Mouse (Mus musculus) embryonic facial prominence, embryonic 12.5 days (tissue): Measurements from ENCODE around the gene Rbbp7. TPM values are rescaled to one million over a fixed set of nuclear protein-coding genes. Genes with fewer than 3 reads are reported as not detected.
"Not testable (repeated sequence)": the region's sequence is repeated elsewhere in the genome, so short reads cannot be mapped to it uniquely, and the experiment has no call there.

Source experiments
- ATAC-seq: fragments of 200-750 bp; cut with Nextera tagmentation; 2 replicates; pipeline ENCODE4 v1.8.0; 2017; ENCODE audit not compliant: insufficient number of reproducible peaks, insufficient read depth, low FRiP score, low TSS enrichment
- H3K27ac ChIP-seq: fragments of 300-500 bp; sonication (generic); 2 replicates; pipeline ENCODE4 v1.5.1; 2016; ENCODE audit warnings: mild to moderate bottlenecking
- H3K27me3 ChIP-seq: fragments of 300-500 bp; sonication (generic); 2 replicates; pipeline ENCODE4 v1.6.1; 2016; ENCODE audit warnings: mild to moderate bottlenecking, moderate library complexity
- H3K36me3 ChIP-seq: fragments of 300-500 bp; sonication (generic); 2 replicates; pipeline ENCODE4 v1.6.1; 2016; ENCODE audit warnings: mild to moderate bottlenecking
- H3K4me1 ChIP-seq: fragments of 300-500 bp; sonication (generic); 2 replicates; pipeline ENCODE4 v1.6.1; 2016
- H3K4me2 ChIP-seq: fragments of 300-500 bp; sonication (generic); replicated peaks from 2 replicates; pipeline ENCODE4 v1.6.1; 2016; ENCODE audit warnings: mild to moderate bottlenecking, moderate library complexity
- H3K4me3 ChIP-seq: fragments of 300-500 bp; sonication (generic); 2 replicates; pipeline ENCODE4 v1.5.1; 2016; ENCODE audit warnings: mild to moderate bottlenecking
- H3K9ac ChIP-seq: fragments of 300-500 bp; sonication (generic); 2 replicates; pipeline ENCODE4 v1.6.1; 2016; ENCODE audit warnings: mild to moderate bottlenecking, moderate library complexity
- H3K9me3 ChIP-seq: fragments of 300-500 bp; sonication (generic); 2 replicates; pipeline ENCODE4 v1.6.1; 2016; ENCODE audit warnings: mild to moderate bottlenecking, moderate library complexity
- WGBS: fragments of 180-500 bp; shearing (Covaris S2); methylation state at CpG from one replicate; pipeline ENCODE4 v1.1.7; 2016; 5-methylcytosine and 5-hydroxymethylcytosine counted together
- polyA plus RNA-seq: library from polyadenylated mRNA; unstranded; fragments of >200 nt; fragmentation: Nextera tagmentation; extraction: Ambion mirVana; gene quantifications from 2 replicates; pipeline ENCODE4 v1.2.1, GENCODE M21; 2016

Rbbp7 gene
- polyA plus RNA-seq, 1 experiment from 2014 or later = 402 TPM

- Histone ChIP-seq H3K9ac (no peak overlapping the region), H3K9me3 (no peaks in the 10 kb centered on the region), H3K36me3 (no peaks in the 10 kb centered on the region), H3K4me3 (no peak overlapping the region), H3K4me1 (no peaks in the 10 kb centered on the region), H3K27me3 (no peaks in the 10 kb centered on the region), H3K27ac (no peak overlapping the region), H3K4me2 (no peak overlapping the region)
- 85% methylated on average over 4 of the region's 4 CpGs for WGBS
- ATAC-seq = no peak
These were observed 5.9 kb upstream of the Rbbp7 start for GRCm38 (mm10) chrX:162754314-162754713.

GRCm38 (mm10) chrX:162756058-162756457, 4.1 kb upstream of the Rbbp7 start:
- no peak for ATAC-seq
- Histone ChIP-seq H3K27me3 (0 out of 2 replicates have a peak, but pooled peaks cover 5% of the 10 kb centered on the region), H3K9ac (no peak overlapping the region), H3K9me3 (no peaks in the 10 kb centered on the region), H3K4me3 (no peak overlapping the region), H3K27ac (no peak overlapping the region), H3K36me3 (no peaks in the 10 kb centered on the region), H3K4me2 (no peak overlapping the region), H3K4me1 (no peaks in the 10 kb centered on the region)
- 38% methylated on average over 7 of the region's 7 CpGs for WGBS

- 0 out of 2 replicates have a peak, but pooled peaks cover 5% of the 10 kb centered on the region for H3K27me3 ChIP-seq
- H3K4me2 ChIP-seq = peak overlapping the region; percentile 35
- H3K36me3 ChIP-seq = no peaks in the 10 kb centered on the region
- H3K27ac ChIP-seq = peak overlapping the region; percentile 98
- H3K4me1 ChIP-seq = no peaks in the 10 kb centered on the region
- peak overlapping the region; percentile 19; the same call in 1 of the 2 replicates for H3K4me3 ChIP-seq
- WGBS = 27% methylated on average over 22 of the region's 32 CpGs
- H3K9ac ChIP-seq = no peak overlapping the region
- ATAC-seq = no peak
- no peaks in the 10 kb centered on the region for H3K9me3 ChIP-seq
These were observed 719 bp upstream of the Rbbp7 start for GRCm38 (mm10) chrX:162759251-162760114.

- no peaks in the 10 kb centered on the region for H3K9me3 ChIP-seq
- H3K27me3 ChIP-seq = 0 out of 2 replicates have a peak, but pooled peaks cover 5% of the 10 kb centered on the region
- H3K4me3 ChIP-seq = peak overlapping the region; percentile 61
- H3K4me1 ChIP-seq = no peaks in the 10 kb centered on the region
- peak overlapping the region; percentile 55 for H3K4me2 ChIP-seq
- peak overlapping the region; percentile 98 for H3K27ac ChIP-seq
- 13% methylated on average over 38 of the region's 50 CpGs for WGBS
- H3K36me3 ChIP-seq = no peaks in the 10 kb centered on the region
- no peak for ATAC-seq
- H3K9ac ChIP-seq = peak overlapping the region; percentile 79
These were observed 835 bp downstream of the Rbbp7 start for GRCm38 (mm10) chrX:162760958-162761515.

GRCm38 (mm10) chrX:162761716-162762395, 1.7 kb downstream of the Rbbp7 start:
- H3K27ac ChIP-seq = no peak overlapping the region
- peak overlapping the region; percentile 55 for H3K4me2 ChIP-seq
- 50% methylated on average over 9 of the region's 9 CpGs for WGBS
- peak overlapping the region; percentile 79; the same call in 1 of the 2 replicates for H3K9ac ChIP-seq
- 0 out of 2 replicates have a peak, but pooled peaks cover 5% of the 10 kb centered on the region for H3K27me3 ChIP-seq
- peak overlapping the region; percentile 61 for H3K4me3 ChIP-seq
- no peaks in the 10 kb centered on the region for H3K9me3 ChIP-seq
- no peaks in the 10 kb centered on the region for H3K4me1 ChIP-seq
- no peaks in the 10 kb centered on the region for H3K36me3 ChIP-seq
- no peak for ATAC-seq

- 81% methylated on average over 1 of the region's 1 CpGs for whole genome bisulfite sequencing
- ATAC-seq = no peak
- no peaks in the 10 kb centered on the region for H3K9me3 ChIP-seq
- no peaks in the 10 kb centered on the region for H3K27me3 ChIP-seq
- no peak overlapping the region for H3K27ac ChIP-seq
- H3K4me3 ChIP-seq = no peak overlapping the region
- no peak overlapping the region for H3K4me2 ChIP-seq
- no peak overlapping the region for H3K9ac ChIP-seq
- H3K36me3 ChIP-seq = no peaks in the 10 kb centered on the region
- H3K4me1 ChIP-seq = no peaks in the 10 kb centered on the region
These were observed 10.5 kb downstream of the Rbbp7 start for GRCm38 (mm10) chrX:162770726-162771125.

- Histone ChIP-seq H3K4me3 (no peak overlapping the region), H3K4me2 (no peak overlapping the region), H3K27me3 (no peaks in the 10 kb centered on the region), H3K27ac (no peak overlapping the region), H3K9me3 (no peaks in the 10 kb centered on the region), H3K9ac (no peak overlapping the region), H3K4me1 (no peaks in the 10 kb centered on the region), H3K36me3 (0 out of 2 replicates have a peak, but pooled peaks cover 4% of the 10 kb centered on the region)
- no peak for ATAC-seq
- 81% methylated on average over 1 of the region's 1 CpGs for WGBS
These were observed 28.2 kb downstream of the Rbbp7 start for GRCm38 (mm10) chrX:162788372-162788771.

- not testable (repeated sequence) for ATAC-seq, H3K4me1 ChIP-seq, H3K27ac ChIP-seq, H3K9me3 ChIP-seq, H3K4me3 ChIP-seq, H3K27me3 ChIP-seq, H3K9ac ChIP-seq, H3K36me3 ChIP-seq, H3K4me2 ChIP-seq
- WGBS = 86% methylated on average over 5 of the region's 5 CpGs
These were observed 31.2 kb downstream of the Rbbp7 start for GRCm38 (mm10) chrX:162791392-162791791.

GRCm38 (mm10) chrX:162800371-162800770, 40.2 kb downstream of the Rbbp7 start:
- no peaks in the 10 kb centered on the region for H3K4me1 ChIP-seq
- no peak overlapping the region for H3K27ac ChIP-seq
- H3K4me2 ChIP-seq = no peak overlapping the region
- H3K9me3 ChIP-seq = no peaks in the 10 kb centered on the region
- no peak overlapping the region for H3K9ac ChIP-seq
- no peak for ATAC-seq
- H3K4me3 ChIP-seq = no peak overlapping the region
- H3K27me3 ChIP-seq = no peaks in the 10 kb centered on the region
- H3K36me3 ChIP-seq = no peaks in the 10 kb centered on the region

- Histone ChIP-seq H3K36me3 (no peaks in the 10 kb centered on the region), H3K9ac (peak overlapping the region; percentile 54; the same call in 1 of the 2 replicates), H3K4me3 (peak overlapping the region; percentile 54), H3K27me3 (no peaks in the 10 kb centered on the region), H3K4me2 (peak overlapping the region; percentile 83), H3K27ac (no peak overlapping the region), H3K4me1 (no peaks in the 10 kb centered on the region), H3K9me3 (no peaks in the 10 kb centered on the region)
- 41% methylated on average over 6 of the region's 6 CpGs for WGBS
- ATAC-seq = no peak
These were observed 67.8 kb downstream of the Rbbp7 start for GRCm38 (mm10) chrX:162828016-162828415.
